Mouse (Mus musculus): ENCODE data around the gene Irf7. TPM values are rescaled to one million over a fixed set of nuclear protein-coding genes. Genes with fewer than 3 reads are reported as not detected.
A peak's percentile ranks its signal among the peaks of the same experiment; 100 is the strongest.
"Not testable (repeated sequence)": the region's sequence is repeated elsewhere in the genome, so short reads cannot be mapped to it uniquely, and the experiment has no call there.

The Irf7 gene
- polyA plus RNA-seq, 1 experiment from 2014 or later = 0.83 TPM

- peaks cover 16% of the 10 kb centered on the region; the same call in 1 of the 2 replicates for H3K27me3 ChIP-seq
- no peak overlapping the region for H3K27ac ChIP-seq
- WGBS = 79% methylated on average over 24 of the region's 24 CpGs
- no peak overlapping the region for H3K4me3 ChIP-seq (replicated peaks)
- peaks cover 15% of the 10 kb centered on the region for H3K4me1 ChIP-seq
- H3K9ac ChIP-seq = no peak overlapping the region
- no peaks in the 10 kb centered on the region for H3K9me3 ChIP-seq
- H3K4me2 ChIP-seq = no peak overlapping the region
- H3K36me3 ChIP-seq (replicated peaks) = peaks cover 9% of the 10 kb centered on the region
- ATAC-seq (ENCODE audit: low FRiP score) = no peak
These were observed 2.4 kb upstream of the Irf7 start for GRCm38 (mm10) chr7:141268466-141269272.

- peaks cover 42% of the 10 kb centered on the region for H3K36me3 ChIP-seq (replicated peaks)
- peak; percentile 13; the same call in 1 of the 2 replicates for ATAC-seq (ENCODE audit: low FRiP score)
- H3K9me3 ChIP-seq = no peaks in the 10 kb centered on the region
- no peak overlapping the region for H3K4me2 ChIP-seq
- H3K4me3 ChIP-seq (replicated peaks) = no peak overlapping the region
- H3K9ac ChIP-seq = no peak overlapping the region
- H3K4me1 ChIP-seq = peaks cover 15% of the 10 kb centered on the region
- 43% methylated on average over 11 of the region's 11 CpGs for WGBS
- no peak overlapping the region for H3K27ac ChIP-seq
- H3K27me3 ChIP-seq = peaks cover 11% of the 10 kb centered on the region; the same call in 1 of the 2 replicates
These were observed 906 bp downstream of the Irf7 start for GRCm38 (mm10) chr7:141265411-141265738.

DNA sequence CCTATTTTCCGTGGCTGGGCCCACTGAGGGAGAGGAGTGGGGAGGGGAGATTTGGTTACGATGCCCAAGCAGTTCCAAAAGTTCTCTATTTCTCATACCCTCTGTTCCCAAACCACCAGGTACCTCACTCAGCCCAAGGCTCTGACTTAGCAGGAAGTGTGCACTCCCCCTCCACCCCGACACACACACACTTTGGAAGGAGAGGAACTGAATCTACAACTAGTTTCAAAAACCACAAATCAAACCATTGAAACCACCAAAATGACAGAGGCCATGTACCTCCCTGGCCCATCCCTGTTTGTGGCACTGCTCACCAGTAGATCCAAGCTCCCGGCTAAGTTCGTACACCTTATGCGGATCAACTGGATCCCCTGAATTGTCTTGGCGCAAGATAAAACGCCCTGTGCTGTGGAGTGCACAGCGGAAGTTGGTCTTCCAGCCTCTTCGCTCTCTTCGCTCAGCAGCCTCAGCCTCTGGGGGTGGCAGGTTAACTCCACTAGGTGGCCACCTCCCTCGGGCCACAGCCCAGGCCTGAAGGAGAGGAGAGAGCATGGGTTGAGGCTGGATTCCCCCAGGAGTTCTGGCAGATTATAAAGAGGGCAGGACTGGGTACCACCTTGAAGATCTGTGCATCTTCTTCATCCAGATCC, 1.4 kb downstream of the Irf7 start:
- Histone ChIP-seq H3K4me1 (peaks cover 15% of the 10 kb centered on the region), H3K4me2 (no peak overlapping the region), H3K4me3 (replicated peaks) (no peak overlapping the region), H3K27ac (0 out of 2 replicates have a peak overlapping the region, but pooled peaks have one; percentile 1), H3K36me3 (replicated peaks) (peaks cover 47% of the 10 kb centered on the region), H3K27me3 (peaks cover 11% of the 10 kb centered on the region; the same call in 1 of the 2 replicates), H3K9ac (no peak overlapping the region), H3K9me3 (no peaks in the 10 kb centered on the region)
- ATAC-seq (ENCODE audit: low FRiP score) = peak; percentile 43; the same call in 1 of the 2 replicates
- 35% methylated on average over 12 of the region's 12 CpGs for WGBS

GRCm38 (mm10) chr7:141264041-141264700, 2.1 kb downstream of the Irf7 start:
- Histone ChIP-seq H3K4me2 (no peak overlapping the region), H3K9me3 (no peaks in the 10 kb centered on the region), H3K9ac (no peak overlapping the region), H3K36me3 (replicated peaks) (peaks cover 54% of the 10 kb centered on the region), H3K27ac (no peak overlapping the region), H3K27me3 (peaks cover 7% of the 10 kb centered on the region; the same call in 1 of the 2 replicates), H3K4me1 (peaks cover 15% of the 10 kb centered on the region), H3K4me3 (replicated peaks) (no peak overlapping the region)
- ATAC-seq (ENCODE audit: low FRiP score) = no peak
- 79% methylated on average over 11 of the region's 11 CpGs for WGBS

- Histone ChIP-seq H3K9ac (no peak overlapping the region), H3K36me3 (replicated peaks) (peaks cover 59% of the 10 kb centered on the region), H3K27ac (no peak overlapping the region), H3K4me1 (peaks cover 15% of the 10 kb centered on the region), H3K4me2 (no peak overlapping the region), H3K9me3 (no peaks in the 10 kb centered on the region), H3K4me3 (replicated peaks) (no peak overlapping the region), H3K27me3 (0 out of 2 replicates have a peak, but pooled peaks cover 2% of the 10 kb centered on the region)
- whole genome bisulfite sequencing = 89% methylated on average over 13 of the region's 13 CpGs
- ATAC-seq (ENCODE audit: low FRiP score) = no peak
These were observed 2.6 kb downstream of the Irf7 start for GRCm38 (mm10) chr7:141263640-141264039.

- no peak overlapping the region for H3K4me3 ChIP-seq (replicated peaks)
These were observed 4.8 kb downstream of the Irf7 start for GRCm38 (mm10) chr7:141261480-141261879.

DNA sequence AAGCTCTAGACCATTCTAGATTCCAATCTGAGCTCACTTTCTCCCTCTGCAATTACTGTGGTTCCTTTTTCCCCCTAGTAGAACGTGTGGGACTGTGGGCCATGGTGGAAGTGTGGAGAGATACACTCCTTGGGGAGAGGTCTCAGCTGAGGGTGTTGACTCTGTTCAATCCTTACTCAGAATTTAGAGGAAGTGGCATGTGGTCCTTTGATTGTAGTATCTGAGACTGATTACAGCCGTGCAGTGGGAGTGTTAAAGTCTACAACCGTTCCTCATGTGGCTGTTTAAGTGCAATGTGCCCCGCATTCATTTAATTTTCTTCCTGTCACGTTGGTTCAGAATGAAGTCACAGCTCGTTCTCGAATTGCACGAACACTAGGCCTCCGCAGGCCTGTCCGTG, 10.1 kb downstream of the Irf7 start:
- Histone ChIP-seq H3K4me2 (no peak overlapping the region), H3K27me3 (no peaks in the 10 kb centered on the region), H3K36me3 (replicated peaks) (peaks cover 91% of the 10 kb centered on the region), H3K4me3 (replicated peaks) (no peak overlapping the region), H3K4me1 (no peaks in the 10 kb centered on the region), H3K9me3 (no peaks in the 10 kb centered on the region), H3K27ac (no peak overlapping the region), H3K9ac (no peak overlapping the region)
- WGBS = 91% methylated on average over 10 of the region's 10 CpGs
- ATAC-seq (ENCODE audit: low FRiP score) = no peak

More at GRCm38 (mm10) chr7:141261480-141261879, 4.8 kb downstream of the Irf7 start:
- H3K9me3 ChIP-seq = no peaks in the 10 kb centered on the region
- no peak for ATAC-seq (ENCODE audit: low FRiP score)
- 93% methylated on average over 3 of the region's 3 CpGs for WGBS
- H3K4me1 ChIP-seq = peaks cover 15% of the 10 kb centered on the region
- H3K4me2 ChIP-seq = no peak overlapping the region
- H3K9ac ChIP-seq = no peak overlapping the region
- no peaks in the 10 kb centered on the region for H3K27me3 ChIP-seq
- no peak overlapping the region for H3K27ac ChIP-seq
- peaks cover 81% of the 10 kb centered on the region for H3K36me3 ChIP-seq (replicated peaks)

- not testable (repeated sequence) for ATAC-seq (ENCODE audit: low FRiP score); H3K27me3 ChIP-seq; H3K4me3 ChIP-seq (replicated peaks); H3K9ac ChIP-seq; H3K9me3 ChIP-seq; H3K4me1 ChIP-seq; H3K27ac ChIP-seq; H3K4me2 ChIP-seq
- H3K36me3 ChIP-seq (replicated peaks) = peaks cover 92% of the 10 kb centered on the region
- WGBS = 89% methylated on average over 4 of the region's 4 CpGs
These were observed 15.8 kb downstream of the Irf7 start for GRCm38 (mm10) chr7:141250486-141250885.

DNA sequence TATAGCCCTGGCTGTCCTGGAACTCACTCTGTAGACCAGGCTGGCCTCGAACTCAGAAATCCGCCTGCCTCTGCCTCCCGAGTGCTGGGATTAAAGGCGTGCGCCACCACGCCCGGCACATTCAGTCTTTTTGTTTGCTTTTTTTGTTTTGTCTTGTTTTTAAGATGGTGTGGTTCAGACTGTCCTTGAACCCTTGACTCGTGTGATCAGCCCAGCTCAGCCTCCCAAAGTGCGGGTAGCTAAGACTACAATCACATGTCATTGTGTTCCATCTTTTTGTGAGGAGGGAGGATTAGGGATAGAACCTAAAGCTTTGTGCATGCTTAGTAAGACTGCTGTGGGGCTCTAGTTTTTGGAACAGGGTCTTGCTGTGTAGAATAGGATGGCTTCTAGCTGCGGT, 34.7 kb downstream of the Irf7 start:
- Histone ChIP-seq H3K4me3 (replicated peaks) (no peak overlapping the region), H3K27me3 (no peaks in the 10 kb centered on the region), H3K4me2 (no peak overlapping the region), H3K4me1 (peaks cover 24% of the 10 kb centered on the region), H3K27ac (no peak overlapping the region), H3K9ac (no peak overlapping the region), H3K36me3 (replicated peaks) (peaks cover 58% of the 10 kb centered on the region), H3K9me3 (no peaks in the 10 kb centered on the region)
- WGBS = 91% methylated on average over 9 of the region's 10 CpGs
- no peak for ATAC-seq (ENCODE audit: low FRiP score)

DNA sequence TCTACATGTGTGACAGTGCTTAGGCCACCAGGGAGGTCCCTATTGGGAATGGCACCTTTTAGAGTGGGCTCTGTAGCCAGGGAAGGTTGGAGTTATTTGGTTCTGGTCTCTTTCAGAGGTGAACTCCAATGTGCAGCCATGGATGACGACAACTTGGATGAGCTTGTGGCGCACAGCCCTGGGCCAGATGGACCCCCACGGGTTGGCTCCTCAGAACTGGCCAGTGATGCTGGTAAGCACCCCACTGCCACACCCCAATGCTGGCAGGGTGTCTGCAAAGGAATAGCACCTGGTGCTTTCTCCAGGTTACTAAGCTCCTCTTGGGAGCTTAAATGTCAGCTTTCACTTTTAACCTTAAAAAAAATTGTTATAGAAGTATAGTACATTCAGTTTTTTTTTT, 35.2 kb downstream of the Irf7 start:
- H3K4me1 ChIP-seq = peaks cover 24% of the 10 kb centered on the region
- H3K27ac ChIP-seq = no peak overlapping the region
- H3K27me3 ChIP-seq = no peaks in the 10 kb centered on the region
- H3K4me3 ChIP-seq (replicated peaks) = no peak overlapping the region
- no peaks in the 10 kb centered on the region for H3K9me3 ChIP-seq
- H3K9ac ChIP-seq = no peak overlapping the region
- no peak overlapping the region for H3K4me2 ChIP-seq
- WGBS = 93% methylated on average over 3 of the region's 3 CpGs
- H3K36me3 ChIP-seq (replicated peaks) = peaks cover 55% of the 10 kb centered on the region
- no peak for ATAC-seq (ENCODE audit: low FRiP score)

DNA sequence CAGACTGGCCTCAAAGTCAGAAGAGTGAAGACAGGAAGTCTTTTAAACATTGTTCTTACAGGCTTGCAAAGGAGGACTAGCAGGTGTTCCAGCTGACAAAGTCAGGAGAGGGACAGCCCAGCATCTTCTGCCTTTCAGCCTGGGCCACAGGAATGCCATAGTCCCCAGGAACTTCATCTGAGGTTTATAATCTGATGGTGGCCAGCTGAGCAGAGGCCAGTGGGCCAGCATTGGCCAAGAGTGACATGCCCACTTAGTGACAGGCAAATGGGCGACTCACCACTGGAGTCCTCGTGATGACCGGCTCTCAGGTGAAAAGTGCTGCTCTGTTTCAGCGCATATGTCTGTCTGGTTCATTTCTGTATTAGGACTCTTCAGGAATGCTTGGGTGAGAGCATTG, 35.7 kb downstream of the Irf7 start:
- no peak overlapping the region for H3K27ac ChIP-seq
- H3K9ac ChIP-seq = no peak overlapping the region
- H3K27me3 ChIP-seq = no peaks in the 10 kb centered on the region
- H3K36me3 ChIP-seq (replicated peaks) = peaks cover 51% of the 10 kb centered on the region
- peak overlapping the region; percentile 95; the same call in 1 of the 2 replicates for H3K4me2 ChIP-seq
- no peak for ATAC-seq (ENCODE audit: low FRiP score)
- peaks cover 24% of the 10 kb centered on the region for H3K4me1 ChIP-seq
- H3K9me3 ChIP-seq = no peaks in the 10 kb centered on the region
- peak overlapping the region; percentile 99; the same call in 1 of the 2 replicates for H3K4me3 ChIP-seq (replicated peaks)
- 96% methylated on average over 4 of the region's 4 CpGs for WGBS

DNA sequence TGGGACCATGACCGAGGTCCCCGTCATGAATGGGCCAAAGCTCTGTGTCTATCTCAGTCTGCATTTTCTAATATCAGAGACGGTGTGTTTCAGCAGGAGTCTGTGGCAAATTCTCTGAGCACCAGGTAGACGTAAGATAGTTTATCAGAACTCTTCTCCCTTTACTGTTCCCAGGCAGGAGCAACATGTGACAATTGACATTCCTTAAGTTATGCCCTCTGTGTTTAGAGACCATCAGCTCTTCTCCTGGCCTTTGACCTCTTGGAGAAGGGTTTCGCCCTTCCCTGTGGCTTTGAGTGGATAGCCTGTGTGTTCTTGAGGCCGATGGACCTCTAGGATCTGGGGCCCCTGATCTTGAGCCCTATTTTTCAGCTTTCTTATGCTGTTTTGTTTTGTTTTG, 36.6 kb downstream of the Irf7 start:
- Histone ChIP-seq H3K9me3 (no peaks in the 10 kb centered on the region), H3K4me3 (replicated peaks) (peak overlapping the region; percentile 99), H3K27ac (no peak overlapping the region), H3K9ac (peak overlapping the region; percentile 96), H3K27me3 (no peaks in the 10 kb centered on the region), H3K36me3 (replicated peaks) (peaks cover 43% of the 10 kb centered on the region), H3K4me2 (peak overlapping the region; percentile 95), H3K4me1 (peaks cover 24% of the 10 kb centered on the region)
- WGBS = 72% methylated on average over 6 of the region's 6 CpGs
- no peak for ATAC-seq (ENCODE audit: low FRiP score)

All from forebrain, embryonic 12.5 days (tissue).